Mouse (Mus musculus) kidney, postnatal 0 days (tissue): Measurements from ENCODE around the gene Cryba4. TPM values are rescaled to one million over a fixed set of nuclear protein-coding genes. Genes with fewer than 3 reads are reported as not detected.

Experiments
- ATAC-seq: fragments of 200-750 bp; cut with Nextera tagmentation; replicated peaks from 2 replicates; pipeline ENCODE4 v1.8.0; 2017; ENCODE audit warnings: low read depth, moderate number of reproducible peaks, moderate TSS enrichment, moderate library complexity; ENCODE audit not compliant: low FRiP score
- DNase-seq: peaks from one replicate; pipeline ENCODE4 v3.0.0-alpha.2; 2016; ENCODE audit warnings: low spot score
- H3K27ac ChIP-seq: fragments of 300-500 bp; sonication (generic); 2 replicates; pipeline ENCODE4 v1.5.1; 2014; ENCODE audit warnings: mild to moderate bottlenecking
- H3K27me3 ChIP-seq: fragments of 300-500 bp; sonication (generic); 2 replicates; pipeline ENCODE4 v1.6.1; 2014; ENCODE audit warnings: low read length, mixed read lengths; ENCODE audit not compliant: insufficient read depth
- H3K36me3 ChIP-seq: fragments of 300-500 bp; sonication (generic); 2 replicates; pipeline ENCODE4 v1.6.1; 2014; ENCODE audit warnings: low read length, mixed read lengths; ENCODE audit not compliant: insufficient read depth
- H3K4me1 ChIP-seq: fragments of 300-500 bp; sonication (generic); replicated peaks from 2 replicates; pipeline ENCODE4 v1.6.1; 2014; ENCODE audit warnings: antibody characterized with exemption, low read length, mixed read lengths; ENCODE audit not compliant: insufficient read depth
- H3K4me2 ChIP-seq: fragments of 300-500 bp; sonication (generic); 2 replicates; pipeline ENCODE4 v1.6.1; 2014; ENCODE audit warnings: mild to moderate bottlenecking, low read length, moderate library complexity, mixed read lengths
- H3K4me3 ChIP-seq: fragments of 300-500 bp; sonication (generic); replicated peaks from 2 replicates; pipeline ENCODE4 v1.5.1; 2014; ENCODE audit warnings: low read depth, low read length
- H3K9ac ChIP-seq: fragments of 300-500 bp; sonication (generic); 2 replicates; pipeline ENCODE4 v1.6.1; 2014; ENCODE audit warnings: low read depth, low read length
- H3K9me3 ChIP-seq: fragments of 300-500 bp; sonication (generic); replicated peaks from 2 replicates; pipeline ENCODE4 v1.6.1; 2016; ENCODE audit warnings: low read length, inconsistent platforms, mixed read lengths
- CTCF ChIP-seq: IDR thresholded peaks from 2 replicates; pipeline ENCODE4 v1.5.1; 2016; ENCODE audit warnings: antibody characterized with exemption, low read depth, mild to moderate bottlenecking, moderate library complexity
- WGBS: fragments of 180-500 bp; shearing (Covaris S2); extraction: QIAGEN DNeasy Blood & Tissue Kit; methylation state at CpG from one replicate; pipeline ENCODE4 v1.1.7; 2014; 5-methylcytosine and 5-hydroxymethylcytosine counted together
- polyA plus RNA-seq: library from polyadenylated mRNA; unstranded; fragments of >200 nt; fragmentation: Nextera tagmentation; extraction: Ambion mirVana; gene quantifications from 2 replicates; pipeline ENCODE4 v1.2.1, GENCODE M21; 2015

Cryba4 gene
- polyA plus RNA-seq, 1 experiment from 2014 or later: 0.58 TPM

- no peak overlapping the region for H3K27ac ChIP-seq
- H3K9ac ChIP-seq: no peak overlapping the region
- no peaks in the 10 kb centered on the region for H3K27me3 ChIP-seq
- no peaks in the 10 kb centered on the region for H3K4me1 ChIP-seq
- ATAC-seq (no peak), DNase-seq (no peak)
- no peak overlapping the region for H3K4me2 ChIP-seq
- no peaks in the 10 kb centered on the region for H3K36me3 ChIP-seq
- TF ChIP-seq CTCF: no peak
- no peaks in the 10 kb centered on the region for H3K9me3 ChIP-seq
- WGBS: 64% methylated on average over 8 of the region's 9 CpGs
- no peak overlapping the region for H3K4me3 ChIP-seq
Measured at GRCm38 (mm10) chr5:112237866-112238570, 14.3 kb downstream of the Cryba4 start.

DNA sequence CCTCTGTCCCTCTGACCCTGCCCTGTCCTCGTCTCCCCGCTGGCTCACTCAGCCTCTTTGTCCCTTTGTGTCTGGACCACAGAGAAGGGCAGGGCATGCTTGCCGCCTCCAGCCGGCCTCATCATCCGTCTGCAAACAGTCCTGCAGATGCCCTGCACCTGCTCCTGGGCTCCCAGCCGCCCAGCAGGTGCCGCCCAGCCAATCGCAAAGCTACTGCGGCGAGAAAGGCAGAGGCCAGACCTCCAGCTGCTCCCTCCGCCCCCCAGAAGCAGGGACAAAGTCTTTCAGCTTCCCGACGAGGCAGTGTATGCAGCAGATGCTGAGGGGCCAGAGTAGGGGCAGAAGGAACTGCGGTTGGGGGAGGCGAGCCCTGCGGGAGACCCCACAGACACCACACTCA is 14.9 kb downstream of the Cryba4 start:
- H3K27me3 ChIP-seq: no peaks in the 10 kb centered on the region
- H3K4me3 ChIP-seq: no peak overlapping the region
- TF ChIP-seq CTCF: no peak
- H3K4me2 ChIP-seq: no peak overlapping the region
- ATAC-seq (no peak; the same call in 1 of the 2 replicates), DNase-seq (no peak)
- H3K27ac ChIP-seq: no peak overlapping the region
- H3K4me1 ChIP-seq: no peaks in the 10 kb centered on the region
- WGBS: 14% methylated on average over 16 of the region's 16 CpGs
- H3K9ac ChIP-seq: no peak overlapping the region
- H3K36me3 ChIP-seq: no peaks in the 10 kb centered on the region
- H3K9me3 ChIP-seq: no peaks in the 10 kb centered on the region

GRCm38 (mm10) chr5:112236631-112237030 is 15.7 kb downstream of the Cryba4 start:
- no peaks in the 10 kb centered on the region for H3K9me3 ChIP-seq
- no peak overlapping the region for H3K9ac ChIP-seq
- H3K27ac ChIP-seq: no peak overlapping the region
- H3K27me3 ChIP-seq: no peaks in the 10 kb centered on the region
- no peaks in the 10 kb centered on the region for H3K4me1 ChIP-seq
- DNase-seq (no peak), ATAC-seq (no peak)
- WGBS: 87% methylated on average over 2 of the region's 2 CpGs
- no peak overlapping the region for H3K4me2 ChIP-seq
- no peaks in the 10 kb centered on the region for H3K36me3 ChIP-seq
- no peak for TF ChIP-seq CTCF
- H3K4me3 ChIP-seq: no peak overlapping the region

DNA sequence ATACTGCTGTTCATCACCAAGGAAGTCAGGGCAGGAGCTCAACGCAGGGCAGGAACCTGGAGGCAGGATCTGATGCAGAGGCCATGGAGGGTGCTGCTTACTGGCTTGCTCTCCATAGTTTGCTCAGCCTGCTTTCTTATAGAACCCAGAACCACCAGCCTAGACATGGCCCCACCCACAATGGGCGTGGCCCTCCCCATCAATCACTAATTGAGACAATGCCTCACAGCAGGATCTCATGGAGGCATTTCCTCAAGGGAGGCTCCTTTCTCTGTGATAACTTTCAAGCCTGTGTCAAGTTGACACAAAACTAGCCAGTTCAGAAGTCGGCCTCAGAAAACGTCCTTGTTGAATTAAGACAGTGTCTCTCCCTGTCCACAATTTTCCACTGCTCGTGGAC is 16.5 kb downstream of the Cryba4 start:
- H3K4me2 ChIP-seq: no peak overlapping the region
- no peaks in the 10 kb centered on the region for H3K4me1 ChIP-seq
- no peak overlapping the region for H3K4me3 ChIP-seq
- no peak overlapping the region for H3K27ac ChIP-seq
- no peak for TF ChIP-seq CTCF
- DNase-seq (no peak), ATAC-seq (no peak)
- WGBS: 61% methylated on average over 5 of the region's 5 CpGs
- no peaks in the 10 kb centered on the region for H3K27me3 ChIP-seq
- H3K9ac ChIP-seq: no peak overlapping the region
- H3K36me3 ChIP-seq: no peaks in the 10 kb centered on the region
- H3K9me3 ChIP-seq: no peaks in the 10 kb centered on the region

GRCm38 (mm10) chr5:112228240-112229076 is 23.9 kb downstream of the Cryba4 start:
- no peak overlapping the region for H3K27ac ChIP-seq
- no peaks in the 10 kb centered on the region for H3K9me3 ChIP-seq
- H3K27me3 ChIP-seq: peaks cover 33% of the 10 kb centered on the region
- H3K9ac ChIP-seq: no peak overlapping the region
- H3K36me3 ChIP-seq: no peaks in the 10 kb centered on the region
- DNase-seq (no peak), ATAC-seq (no peak)
- H3K4me3 ChIP-seq: peak overlapping the region; percentile 22
- no peak for TF ChIP-seq CTCF
- under 1% methylated on average over 57 of the region's 57 CpGs for WGBS
- H3K4me2 ChIP-seq: peak overlapping the region; percentile 58
- peaks cover 13% of the 10 kb centered on the region for H3K4me1 ChIP-seq

DNA sequence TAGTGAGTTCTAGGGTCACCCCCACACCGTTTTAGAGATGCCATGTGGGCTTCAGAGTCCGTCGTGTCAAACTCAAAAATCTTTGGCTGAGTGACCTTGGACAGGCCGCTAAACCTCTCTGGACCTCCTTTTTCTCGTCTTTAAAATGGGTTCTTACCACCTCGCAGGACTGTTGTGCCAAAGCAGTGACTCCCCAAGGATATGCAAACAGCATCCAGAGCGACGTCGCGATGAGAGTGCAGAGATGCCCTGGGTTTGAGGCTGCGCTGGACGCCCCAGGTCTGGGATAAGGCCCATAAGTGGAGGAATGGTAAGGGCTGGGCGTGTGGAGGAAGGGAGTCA is 24.4 kb downstream of the Cryba4 start:
- peaks cover 13% of the 10 kb centered on the region for H3K4me1 ChIP-seq
- peaks cover 33% of the 10 kb centered on the region for H3K27me3 ChIP-seq
- 4% methylated on average over 13 of the region's 13 CpGs for WGBS
- H3K36me3 ChIP-seq: no peaks in the 10 kb centered on the region
- no peak overlapping the region for H3K9ac ChIP-seq
- peak overlapping the region; percentile 58 for H3K4me2 ChIP-seq
- no peak for TF ChIP-seq CTCF
- no peaks in the 10 kb centered on the region for H3K9me3 ChIP-seq
- ATAC-seq (no peak), DNase-seq (no peak)
- no peak overlapping the region for H3K27ac ChIP-seq
- peak overlapping the region; percentile 25; the same call in 1 of the 2 replicates for H3K4me3 ChIP-seq
